20 mouse cellular contexts compared by ENCODE assay signal in genomic region chr7:142360743-142361142, GRCm38 (mm10). TPM values are rescaled to one million over a fixed set of nuclear protein-coding genes. Genes with fewer than 3 reads are reported as not detected.
DNase-seq lines count a peak whose midpoint lies in the region; ATAC-seq and TF ChIP-seq lines count a peak whose summit lies in the region.
"Had no signal": no experiment of that assay in that cellular context is flagged by ENCODE, and none has a peak within 500 bp of the region (broad histone marks: within the 10 kb centered on the region; RNA-seq: fewer than 3 reads in every experiment).

No protein-coding gene starts in this region.

- H3K9me3 ChIP-seq in intestine, postnatal 0 days (ENCODE audit: control insufficient read depth) = no peaks in the 10 kb centered on the region
- H3K9me3 ChIP-seq in intestine, embryonic 15.5 days = no peaks in the 10 kb centered on the region
- H3K9me3 ChIP-seq in megakaryocyte, embryonic 14.5 days = no peaks in the 10 kb centered on the region
- H3K9me3 ChIP-seq: hindbrain, embryonic 10.5 days; neural tube, embryonic 13.5 days had no signal

- no peaks in the 10 kb centered on the region for H3K36me3 ChIP-seq in intestine, postnatal 0 days (ENCODE audit: control insufficient read depth, insufficient read depth)
- H3K36me3 ChIP-seq in intestine, embryonic 15.5 days = no peaks in the 10 kb centered on the region
- H3K36me3 ChIP-seq in megakaryocyte, embryonic 14.5 days (replicated peaks; ENCODE audit: low read length) = no peaks in the 10 kb centered on the region
- H3K36me3 ChIP-seq: hindbrain, embryonic 10.5 days; neural tube, embryonic 13.5 days had no signal

- no peaks in the 10 kb centered on the region for H3K27me3 ChIP-seq in intestine, postnatal 0 days (replicated peaks; ENCODE audit: control insufficient read depth, insufficient read depth, low read length)
- no peaks in the 10 kb centered on the region for H3K27me3 ChIP-seq in intestine, embryonic 15.5 days (replicated peaks)
- H3K27me3 ChIP-seq in megakaryocyte, embryonic 14.5 days (replicated peaks) = peaks cover 6% of the 10 kb centered on the region
- H3K27me3 ChIP-seq: neural tube, embryonic 13.5 days had no signal

- no peak overlapping the region for H3K27ac ChIP-seq in intestine, postnatal 0 days (ENCODE audit: low read depth, low read length)
- H3K27ac ChIP-seq in intestine, embryonic 15.5 days = no peak overlapping the region
- H3K27ac ChIP-seq: hindbrain, embryonic 10.5 days; neural tube, embryonic 13.5 days had no signal

- no peak for ATAC-seq in intestine, postnatal 0 days
- ATAC-seq in intestine, embryonic 15.5 days = no peak
- ATAC-seq in megakaryocyte, adult 5-6 weeks (ENCODE audit: poor library complexity, severe bottlenecking) = no peak
- ATAC-seq: forebrain, postnatal 0 days had no signal

- no peaks in the 10 kb centered on the region for H3K4me1 ChIP-seq in intestine, postnatal 0 days (replicated peaks; ENCODE audit: control insufficient read depth, insufficient read depth, low read length)
- no peaks in the 10 kb centered on the region for H3K4me1 ChIP-seq in intestine, embryonic 15.5 days (replicated peaks)
- peaks cover 74% of the 10 kb centered on the region for H3K4me1 ChIP-seq in megakaryocyte, embryonic 14.5 days
- H3K4me1 ChIP-seq: neural tube, embryonic 13.5 days had no signal

- no peak overlapping the region for H3K4me3 ChIP-seq in intestine, postnatal 0 days (ENCODE audit: low read depth, low read length)
- H3K4me3 ChIP-seq in intestine, embryonic 15.5 days (replicated peaks) = no peak overlapping the region
- H3K4me3 ChIP-seq in megakaryocyte, embryonic 14.5 days (replicated peaks) = peak overlapping the region; percentile 3
- H3K4me3 ChIP-seq: hindbrain, embryonic 10.5 days; neural tube, embryonic 13.5 days had no signal

- TF ChIP-seq CTCF in intestine, postnatal 0 days (IDR thresholded peaks at IDR 0.05; ENCODE audit: low read depth) = peak; percentile 54

- peak; percentile 56 for DNase-seq in brain, adult 2 months (ENCODE audit: low read depth, low spot score)
- DNase-seq in Muller cell, postnatal 12 days (ENCODE audit: inconsistent ontology term) = no peak
- DNase-seq in urinary bladder, postnatal 14 days (ENCODE audit: low spot score) = no peak
- DNase-seq: cerebellum, adult 11 months; forebrain, postnatal 0 days; gastrocnemius, postnatal 25 days; kidney, postnatal 25 days; left cerebral cortex, postnatal 4 days; right cerebral cortex, postnatal 4 days had no signal

- H3K9ac ChIP-seq in intestine, postnatal 0 days (ENCODE audit: low read depth, low read length) = no peak overlapping the region
- H3K9ac ChIP-seq in intestine, embryonic 15.5 days = no peak overlapping the region
- H3K9ac ChIP-seq: forebrain, postnatal 0 days; neural tube, embryonic 13.5 days had no signal

- no peak overlapping the region for H3K4me2 ChIP-seq in intestine, postnatal 0 days (replicated peaks; ENCODE audit: low read depth)
- H3K4me2 ChIP-seq in intestine, embryonic 15.5 days (replicated peaks) = no peak overlapping the region
- H3K4me2 ChIP-seq: heart, embryonic 11.5 days; neural tube, embryonic 13.5 days had no signal

RNA-seq across cellular contexts. Expression of gene Ifitm10, which starts 12.8 kb away (rescaled TPM):
- polyA plus RNA-seq in intestine, postnatal 0 days (2015; fragmentation: Nextera tagmentation; extraction: Ambion mirVana) = 1.5 and 1.6 TPM in 2 replicates
- polyA plus RNA-seq in intestine, embryonic 15.5 days (2015; fragmentation: Nextera tagmentation; extraction: Ambion mirVana) = 1.9 and 2.0 TPM in 2 replicates
- polyA plus RNA-seq in megakaryocyte, embryonic 14.5 days (2012; ENCODE audit: insufficient read depth, low replicate concordance) = 3.4 and 19.5 TPM in 2 replicates
- 2.1 and 3.6 TPM in 2 replicates for total RNA-seq in megakaryocyte, adult 5-6 weeks (2015)
- 0.48 and 1.4 TPM in 2 replicates for total RNA-seq in megakaryocyte, adult 5-6 weeks (2017)

RNA-seq across cellular contexts. Expression of gene Gm49369, which starts 21.7 kb away (rescaled TPM):
- not detected in 2 replicates for polyA plus RNA-seq in intestine, postnatal 0 days (2015; fragmentation: Nextera tagmentation; extraction: Ambion mirVana)
- 1.2 and 1.9 TPM in 2 replicates for polyA plus RNA-seq in intestine, embryonic 15.5 days (2015; fragmentation: Nextera tagmentation; extraction: Ambion mirVana)
- polyA plus RNA-seq in megakaryocyte, embryonic 14.5 days (2012; ENCODE audit: insufficient read depth, low replicate concordance) = 14.0 and 303 TPM in 2 replicates
- total RNA-seq in megakaryocyte, adult 5-6 weeks (2015) = not detected in 2 replicates
- 24.9 and 36.8 TPM in 2 replicates for total RNA-seq in megakaryocyte, adult 5-6 weeks (2017)
- polyA plus RNA-seq: embryonic facial prominence, embryonic 11.5 days; forebrain, postnatal 0 days; heart, embryonic 11.5 days; intestine, embryonic 14.5 days had no signal

RNA-seq across cellular contexts. Expression of gene Ctsd, which starts 27.1 kb away (rescaled TPM):
- 479 and 496 TPM in 2 replicates for polyA plus RNA-seq in intestine, postnatal 0 days (2015; fragmentation: Nextera tagmentation; extraction: Ambion mirVana)
- polyA plus RNA-seq in intestine, embryonic 15.5 days (2015; fragmentation: Nextera tagmentation; extraction: Ambion mirVana) = 282 and 329 TPM in 2 replicates
- polyA plus RNA-seq in megakaryocyte, embryonic 14.5 days (2012; ENCODE audit: insufficient read depth, low replicate concordance) = 432 and 816 TPM in 2 replicates
- 193 and 197 TPM in 2 replicates for total RNA-seq in megakaryocyte, adult 5-6 weeks (2015)
- 218 and 236 TPM in 2 replicates for total RNA-seq in megakaryocyte, adult 5-6 weeks (2017)

RNA-seq across cellular contexts. Expression of gene Krtap5-4, which starts 57.4 kb away (rescaled TPM):
- polyA plus RNA-seq in intestine, postnatal 0 days (2015; fragmentation: Nextera tagmentation; extraction: Ambion mirVana) = not detected in 2 replicates
- not detected in 2 replicates for polyA plus RNA-seq in intestine, embryonic 15.5 days (2015; fragmentation: Nextera tagmentation; extraction: Ambion mirVana)
- polyA plus RNA-seq in megakaryocyte, embryonic 14.5 days (2012; ENCODE audit: insufficient read depth, low replicate concordance) = not detected in 2 replicates
- total RNA-seq in megakaryocyte, adult 5-6 weeks (2015) = not detected in 2 replicates
- total RNA-seq in megakaryocyte, adult 5-6 weeks (2017) = not detected in 2 replicates
- total RNA-seq: forebrain, postnatal 0 days; gastrocnemius, postnatal 25 days; layer of hippocampus, postnatal 14 days; left cerebral cortex, postnatal 4 days had no signal
- polyA plus RNA-seq: forebrain, postnatal 0 days; hindbrain, embryonic 10.5 days; intestine, embryonic 14.5 days; liver, embryonic 16.5 days; neural tube, embryonic 13.5 days had no signal
